Mouse (Mus musculus): Measurements from ENCODE around the gene Washc1. TPM values are rescaled to one million over a fixed set of nuclear protein-coding genes. Genes with fewer than 3 reads are reported as not detected.
"Not testable (repeated sequence)": the region's sequence is repeated elsewhere in the genome, so short reads cannot be mapped to it uniquely, and the experiment has no call there.

Gene Washc1
- polyA plus RNA-seq, 1 experiment from 2014 or later, result 27.6 TPM

GRCm38 (mm10) chr17:66131212-66131611, 19.9 kb downstream of the Washc1 start:
- Histone ChIP-seq H3K27me3 (ENCODE audit: control insufficient read depth, insufficient read depth, low read length) (no peaks in the 10 kb centered on the region), H3K4me2 (replicated peaks; ENCODE audit: low read depth) (no peak overlapping the region), H3K9ac (ENCODE audit: low read length) (no peak overlapping the region), H3K4me1 (replicated peaks; ENCODE audit: control insufficient read depth, insufficient read depth) (no peaks in the 10 kb centered on the region), H3K36me3 (ENCODE audit: control insufficient read depth, insufficient read depth, low read length) (peaks cover 25% of the 10 kb centered on the region), H3K9me3 (ENCODE audit: control insufficient read depth, low read length) (no peaks in the 10 kb centered on the region), H3K27ac (replicated peaks) (no peak overlapping the region), H3K4me3 (ENCODE audit: low read depth, low read length) (no peak overlapping the region)
- TF ChIP-seq EP300 (optimal IDR thresholded peaks at IDR 0.05) (no peak), CTCF (IDR thresholded peaks at IDR 0.05; ENCODE audit: low read depth) (peak; percentile 51)
- DNase-seq (ENCODE audit: low spot score) (no peak), ATAC-seq (ENCODE audit: low FRiP score, low TSS enrichment) (no peak)
- WGBS, result 96% methylated on average over 4 of the region's 4 CpGs

- H3K27me3 ChIP-seq (ENCODE audit: control insufficient read depth, insufficient read depth, low read length); H3K27ac ChIP-seq (replicated peaks); H3K4me2 ChIP-seq (replicated peaks; ENCODE audit: low read depth); H3K9ac ChIP-seq (ENCODE audit: low read length); DNase-seq (ENCODE audit: low spot score); H3K9me3 ChIP-seq (ENCODE audit: control insufficient read depth, low read length); H3K4me3 ChIP-seq (ENCODE audit: low read depth, low read length); H3K4me1 ChIP-seq (replicated peaks; ENCODE audit: control insufficient read depth, insufficient read depth): not testable (repeated sequence)
- WGBS, result 66% methylated on average over 5 of the region's 8 CpGs
- TF ChIP-seq CTCF (IDR thresholded peaks at IDR 0.05; ENCODE audit: low read depth), result peak; percentile 36; the same call in 1 of the 2 replicates
- peaks cover 12% of the 10 kb centered on the region for H3K36me3 ChIP-seq (ENCODE audit: control insufficient read depth, insufficient read depth, low read length)
- ATAC-seq (ENCODE audit: low FRiP score, low TSS enrichment), result peak; percentile 81
Measured at GRCm38 (mm10) chr17:66152706-66153662, 41.6 kb downstream of the Washc1 start.

GRCm38 (mm10) chr17:66153735-66154423, 42.5 kb downstream of the Washc1 start:
- not testable (repeated sequence) for H3K4me3 ChIP-seq (ENCODE audit: low read depth, low read length); H3K9me3 ChIP-seq (ENCODE audit: control insufficient read depth, low read length); H3K4me2 ChIP-seq (replicated peaks; ENCODE audit: low read depth); H3K27ac ChIP-seq (replicated peaks); H3K4me1 ChIP-seq (replicated peaks; ENCODE audit: control insufficient read depth, insufficient read depth); H3K27me3 ChIP-seq (ENCODE audit: control insufficient read depth, insufficient read depth, low read length); DNase-seq (ENCODE audit: low spot score); H3K9ac ChIP-seq (ENCODE audit: low read length); ATAC-seq (ENCODE audit: low FRiP score, low TSS enrichment)
- WGBS, result 96% methylated on average over 4 of the region's 4 CpGs
- peaks cover 11% of the 10 kb centered on the region for H3K36me3 ChIP-seq (ENCODE audit: control insufficient read depth, insufficient read depth, low read length)

- no peaks in the 10 kb centered on the region for H3K27me3 ChIP-seq (ENCODE audit: control insufficient read depth, insufficient read depth, low read length)
- peaks cover 11% of the 10 kb centered on the region for H3K36me3 ChIP-seq (ENCODE audit: control insufficient read depth, insufficient read depth, low read length)
- DNase-seq (ENCODE audit: low spot score), result no peak
- H3K4me2 ChIP-seq (replicated peaks; ENCODE audit: low read depth), result no peak overlapping the region
- H3K4me3 ChIP-seq (ENCODE audit: low read depth, low read length), result no peak overlapping the region
- TF ChIP-seq CTCF (IDR thresholded peaks at IDR 0.05; ENCODE audit: low read depth), result peak; percentile 36
- no peak for TF ChIP-seq EP300 (optimal IDR thresholded peaks at IDR 0.05)
- no peaks in the 10 kb centered on the region for H3K9me3 ChIP-seq (ENCODE audit: control insufficient read depth, low read length)
- ATAC-seq (ENCODE audit: low FRiP score, low TSS enrichment), result no peak
- H3K27ac ChIP-seq (replicated peaks), result no peak overlapping the region
- H3K4me1 ChIP-seq (replicated peaks; ENCODE audit: control insufficient read depth, insufficient read depth), result no peaks in the 10 kb centered on the region
- H3K9ac ChIP-seq (ENCODE audit: low read length), result no peak overlapping the region
- WGBS, result 83% methylated on average over 2 of the region's 2 CpGs
Measured at GRCm38 (mm10) chr17:66154876-66155275, 43.5 kb downstream of the Washc1 start.

GRCm38 (mm10) chr17:66158271-66158670, 46.9 kb downstream of the Washc1 start:
- ATAC-seq (ENCODE audit: low FRiP score, low TSS enrichment), result no peak
- H3K36me3 ChIP-seq (ENCODE audit: control insufficient read depth, insufficient read depth, low read length), result no peaks in the 10 kb centered on the region
- no peak overlapping the region for H3K27ac ChIP-seq (replicated peaks)
- TF ChIP-seq CTCF (IDR thresholded peaks at IDR 0.05; ENCODE audit: low read depth) (no peak), EP300 (optimal IDR thresholded peaks at IDR 0.05) (no peak)
- no peak overlapping the region for H3K4me3 ChIP-seq (ENCODE audit: low read depth, low read length)
- H3K4me1 ChIP-seq (replicated peaks; ENCODE audit: control insufficient read depth, insufficient read depth), result no peaks in the 10 kb centered on the region
- WGBS, result 83% methylated on average over 5 of the region's 5 CpGs
- no peaks in the 10 kb centered on the region for H3K27me3 ChIP-seq (ENCODE audit: control insufficient read depth, insufficient read depth, low read length)
- DNase-seq (ENCODE audit: low spot score), result no peak
- no peak overlapping the region for H3K4me2 ChIP-seq (replicated peaks; ENCODE audit: low read depth)
- no peak overlapping the region for H3K9ac ChIP-seq (ENCODE audit: low read length)
- no peaks in the 10 kb centered on the region for H3K9me3 ChIP-seq (ENCODE audit: control insufficient read depth, low read length)

- not testable (repeated sequence) for DNase-seq (ENCODE audit: low spot score); H3K36me3 ChIP-seq (ENCODE audit: control insufficient read depth, insufficient read depth, low read length); H3K4me3 ChIP-seq (ENCODE audit: low read depth, low read length); H3K4me1 ChIP-seq (replicated peaks; ENCODE audit: control insufficient read depth, insufficient read depth); H3K27me3 ChIP-seq (ENCODE audit: control insufficient read depth, insufficient read depth, low read length); ATAC-seq (ENCODE audit: low FRiP score, low TSS enrichment); H3K27ac ChIP-seq (replicated peaks); H3K4me2 ChIP-seq (replicated peaks; ENCODE audit: low read depth); H3K9me3 ChIP-seq (ENCODE audit: control insufficient read depth, low read length); H3K9ac ChIP-seq (ENCODE audit: low read length)
- WGBS, result 96% methylated on average over 5 of the region's 5 CpGs
Measured at GRCm38 (mm10) chr17:66167141-66167540, 55.8 kb downstream of the Washc1 start.

Other genes starting within 250 kb of the Washc1 start
- 114 and 117 TPM in 2 replicates for gene Ralbp1, start 225.7 kb upstream of the Washc1 start, polyA plus RNA-seq (2015; fragmentation: Nextera tagmentation; extraction: Ambion mirVana)
- gene Twsg1, start 160.3 kb upstream of the Washc1 start, polyA plus RNA-seq (2015; fragmentation: Nextera tagmentation; extraction: Ambion mirVana), result 63.5 and 66.8 TPM in 2 replicates
- gene Ankrd12, start 34.5 kb upstream of the Washc1 start, polyA plus RNA-seq (2015; fragmentation: Nextera tagmentation; extraction: Ambion mirVana), result 23.4 and 25.5 TPM in 2 replicates
- 348 and 356 TPM in 2 replicates for gene Ndufv2, start 10.0 kb upstream of the Washc1 start, polyA plus RNA-seq (2015; fragmentation: Nextera tagmentation; extraction: Ambion mirVana)
- 2.9 TPM in 2 replicates for gene Ddx11, start 12.0 kb downstream of the Washc1 start, polyA plus RNA-seq (2015; fragmentation: Nextera tagmentation; extraction: Ambion mirVana)

Data from stomach, postnatal 0 days (tissue).